Mouse (Mus musculus): ENCODE measurements around the gene Gm13275.

DNA sequence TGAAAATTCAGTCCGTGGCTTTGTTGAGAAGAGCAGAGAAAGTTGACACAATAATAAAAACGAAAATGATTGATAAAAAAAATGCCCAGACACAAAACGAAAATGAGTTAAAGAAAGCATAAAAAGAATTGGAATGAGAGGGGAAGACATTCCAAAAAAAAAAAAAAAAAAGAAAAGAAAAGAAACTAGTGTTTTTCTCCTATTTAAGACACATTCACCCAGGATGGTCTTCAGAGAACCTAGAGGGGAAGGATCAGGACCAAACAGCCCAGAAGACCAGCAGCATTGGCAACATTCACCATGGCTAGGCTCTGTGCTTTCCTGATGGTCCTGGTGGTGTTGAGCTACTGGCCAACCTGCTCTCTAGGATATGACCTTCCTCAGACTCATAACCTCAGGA is 21.6 kb downstream of the Gm13275 start, which contains the start of gene Ifna7:
- no peak for TF ChIP-seq RAD21 (IDR thresholded peaks at IDR 0.05; ENCODE audit: low read depth, low read length)
- TF ChIP-seq ZC3H11A (IDR thresholded peaks at IDR 0.05; ENCODE audit: low read depth, low read length), result no peak
- no peak for TF ChIP-seq POLR2A (IDR thresholded peaks at IDR 0.05; ENCODE audit: low read depth, low read length)
- no peak for TF ChIP-seq POLR2AphosphoS2 (IDR thresholded peaks at IDR 0.05; ENCODE audit: low read depth, low read length)

Data from CH12.LX (cell line).